Mouse (Mus musculus) C2C12 (cell line): ENCODE measurements at regions not wholly inside any gene's neighbourhood (a gene's known extent, or its start where the extent isn't known, plus 50 kb on each side); places are given as distances from the start of the nearest gene placed in this dataset.

Experiments used
- CTCF ChIP-seq: IDR thresholded peaks from one replicate; pipeline ENCODE4 v1.5.1; 2011; ENCODE audit not compliant: control insufficient read depth, insufficient read depth, insufficient read length
- MAX ChIP-seq: IDR thresholded peaks from one replicate; pipeline ENCODE4 v1.6.1; 2011; ENCODE audit warnings: mild to moderate bottlenecking, control low read depth

DNA sequence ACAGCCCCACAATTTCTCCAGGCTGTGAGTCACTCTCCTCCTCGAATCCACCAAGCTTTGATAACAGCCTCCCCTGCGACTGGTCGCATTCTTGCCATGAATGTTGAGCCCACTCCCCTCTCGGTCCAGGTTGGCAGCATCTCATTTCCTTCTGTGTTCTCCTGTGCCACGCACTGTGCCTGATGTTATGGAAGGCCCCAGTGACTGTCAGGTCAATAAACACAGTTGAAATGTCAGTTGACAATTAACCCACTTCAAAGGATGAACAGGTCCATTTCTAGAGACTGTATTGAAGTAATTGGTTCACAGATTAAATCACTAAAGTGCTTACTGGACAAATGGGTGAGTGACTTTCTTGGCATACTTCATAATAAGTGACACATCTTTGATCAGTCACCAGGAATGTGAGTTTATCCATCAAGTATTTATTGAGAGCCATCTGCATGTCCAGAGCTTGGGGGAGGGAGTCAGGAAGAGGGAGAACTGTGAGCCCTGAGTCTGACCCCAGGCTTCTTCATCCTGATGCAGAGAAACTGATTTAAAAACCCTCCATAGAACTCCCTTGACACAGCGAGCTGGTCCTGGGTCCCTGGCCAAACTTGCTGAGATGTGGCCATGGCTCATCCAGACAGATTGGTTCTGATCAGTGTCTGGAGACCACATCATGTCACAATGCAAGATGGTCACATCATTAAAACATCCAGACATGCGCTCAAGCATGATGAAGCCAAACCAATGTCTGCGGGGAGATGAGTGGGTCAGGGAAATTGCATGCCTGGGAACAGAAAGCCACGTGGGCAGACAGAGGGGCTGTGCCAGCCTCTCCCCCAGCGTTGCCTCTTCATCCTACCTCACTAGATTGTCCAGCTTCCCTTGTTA, 560.7 kb downstream of the Bnc2 start:
- no peak for TF ChIP-seq CTCF
- TF ChIP-seq MAX, result no peak
